Mouse (Mus musculus) heart, postnatal 4 days (tissue): ENCODE data around the gene Txlnb. TPM values are rescaled to one million over a fixed set of nuclear protein-coding genes. Genes with fewer than 3 reads are reported as not detected.
"Not testable (repeated sequence)": the region's sequence is repeated elsewhere in the genome, so short reads cannot be mapped to it uniquely, and the experiment has no call there.

Experiments
- DNase-seq: peaks from one replicate; pipeline ENCODE4 v3.0.0; 2021
- total RNA-seq, 2 experiments: library from RNA; stranded (reverse); gene quantifications; 2 replicates each; pipeline ENCODE4 v1.2.3; 2021

Gene Txlnb
- 10 to 100 TPM; 86.9 to 89.7 TPM for total RNA-seq

DNA sequence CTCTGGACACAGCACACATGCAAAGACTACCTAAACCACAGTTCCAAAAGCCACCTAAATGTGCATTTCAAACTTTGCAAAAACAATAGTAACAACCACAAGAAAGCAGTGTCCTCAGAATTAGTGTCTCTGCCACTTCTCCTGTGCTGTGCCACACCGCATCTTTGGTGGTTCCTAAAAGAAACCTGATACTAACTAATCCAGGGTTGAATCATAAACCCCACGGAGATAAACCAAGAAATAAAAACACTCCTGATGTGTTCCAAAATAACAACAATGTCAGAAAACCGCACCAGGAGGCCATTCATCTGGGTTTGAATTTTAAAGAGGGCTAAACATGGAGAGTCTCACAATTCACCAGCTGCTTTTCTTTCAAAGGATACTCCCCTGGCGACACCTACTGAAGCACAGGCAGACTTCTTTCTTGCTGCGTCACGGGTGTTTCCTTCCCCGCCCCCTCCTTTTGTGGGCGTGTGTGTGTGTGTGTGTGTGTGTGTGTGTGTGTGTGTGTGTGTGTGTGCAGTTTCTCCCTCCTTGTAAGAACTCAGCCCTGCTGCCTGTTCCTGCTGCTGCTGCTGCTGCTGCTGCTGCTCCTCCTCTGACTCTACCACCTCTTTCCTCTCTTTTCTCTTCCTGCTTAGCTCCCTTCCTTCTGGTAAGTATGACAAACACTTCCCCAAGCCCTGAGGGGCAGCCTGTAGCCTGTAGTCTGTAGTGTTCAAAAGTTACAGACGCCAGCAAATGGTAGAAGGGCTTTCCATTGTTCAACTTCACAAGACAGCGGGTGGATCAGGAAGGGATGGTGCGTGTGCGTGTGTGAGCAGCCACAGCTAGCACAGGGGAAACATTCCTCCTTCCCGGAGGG is at the start of gene Txlnb:
Gene Txlnb, plus strand, starts transcription at position 460 of the 865 bp plus-strand sequence.
- DNase-seq, result peak; percentile 75

DNA sequence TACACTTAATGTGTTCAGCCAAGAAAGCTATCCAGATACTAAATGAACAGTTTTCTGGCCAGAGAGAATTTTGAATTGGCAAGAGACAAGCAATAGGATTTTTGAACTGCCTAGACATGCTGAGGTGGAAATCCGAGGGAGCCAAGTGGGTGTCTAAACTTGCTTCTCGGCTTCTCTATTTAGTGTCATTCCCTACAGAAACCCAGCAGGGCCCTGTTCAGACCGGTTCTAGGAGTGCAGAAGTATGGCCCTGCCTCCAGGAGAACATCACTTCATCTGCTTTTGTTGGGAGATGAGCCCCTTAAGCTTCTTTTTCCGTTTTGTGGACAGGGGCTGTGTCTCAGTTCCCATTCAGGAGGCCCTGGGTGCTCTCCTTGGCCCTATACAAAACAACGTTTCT is 43.5 kb upstream of the Txlnb start:
- no peak for DNase-seq

GRCm38 (mm10) chr10:17759772-17760171 is 36.3 kb upstream of the Txlnb start:
- DNase-seq, result no peak

DNA sequence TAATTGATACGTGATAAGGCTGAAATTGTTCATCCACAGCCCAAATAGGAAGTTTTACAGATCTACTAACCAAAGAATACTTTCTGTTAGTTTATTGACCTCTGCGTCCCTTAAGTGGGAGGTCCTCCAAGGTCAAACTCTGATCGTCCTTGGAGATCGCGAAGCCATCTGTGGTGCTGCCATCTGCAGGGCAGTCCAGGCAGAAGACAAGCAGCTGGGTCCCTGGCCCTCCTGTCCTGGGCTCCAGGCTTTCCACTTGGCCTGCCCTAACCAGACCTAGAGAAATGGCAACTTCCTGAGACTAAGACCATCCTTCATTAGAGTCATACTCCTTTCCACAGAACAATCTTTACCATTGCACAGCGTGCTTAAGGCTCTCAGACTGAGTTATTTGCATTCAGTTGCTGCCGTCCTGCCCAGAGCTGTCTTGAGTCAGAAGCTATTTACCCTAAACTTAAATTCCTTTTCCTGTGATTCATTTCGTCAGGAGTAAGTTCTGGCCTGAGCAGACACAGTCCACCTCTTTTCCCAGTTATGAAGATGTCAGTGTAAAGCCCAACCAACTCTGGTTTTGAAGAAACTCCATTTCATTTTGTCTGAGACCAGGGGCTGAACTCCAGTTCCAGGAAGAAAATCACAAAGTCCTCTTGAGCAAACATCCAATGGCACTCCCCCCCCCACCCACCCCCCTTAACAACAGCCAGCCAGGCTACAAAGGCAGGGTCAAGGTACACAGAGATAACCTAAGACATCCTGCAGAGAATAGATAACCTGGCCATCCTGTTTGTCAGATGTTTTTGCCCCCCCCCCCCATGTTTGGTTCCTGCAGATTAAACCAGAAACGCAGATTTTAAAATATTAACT is 35.0 kb upstream of the Txlnb start:
- peak; percentile 8 for DNase-seq

DNA sequence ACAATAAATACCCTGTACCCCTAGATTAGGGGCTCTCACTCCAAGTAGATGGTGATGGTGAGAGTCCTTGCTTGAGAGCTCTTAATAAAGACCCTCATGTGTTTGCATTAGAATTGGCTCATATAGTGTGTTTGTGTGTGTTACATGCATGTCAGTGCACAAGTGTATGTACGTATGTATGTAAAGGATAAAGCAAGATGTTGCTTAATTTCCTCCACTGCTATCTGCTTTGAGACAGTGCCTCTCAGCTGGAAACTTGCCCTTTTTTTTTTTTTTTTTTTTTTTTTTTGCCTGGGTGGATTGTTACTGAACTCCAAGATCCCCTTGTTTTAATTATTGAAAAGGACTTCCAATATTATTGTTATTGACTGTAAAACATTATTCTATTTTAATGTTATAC is 34.4 kb upstream of the Txlnb start:
- no peak for DNase-seq

- no peak for DNase-seq
Measured at GRCm38 (mm10) chr10:17762946-17763345, 33.1 kb upstream of the Txlnb start.

GRCm38 (mm10) chr10:17769856-17770255 is 26.2 kb upstream of the Txlnb start:
- DNase-seq, result no peak

DNA sequence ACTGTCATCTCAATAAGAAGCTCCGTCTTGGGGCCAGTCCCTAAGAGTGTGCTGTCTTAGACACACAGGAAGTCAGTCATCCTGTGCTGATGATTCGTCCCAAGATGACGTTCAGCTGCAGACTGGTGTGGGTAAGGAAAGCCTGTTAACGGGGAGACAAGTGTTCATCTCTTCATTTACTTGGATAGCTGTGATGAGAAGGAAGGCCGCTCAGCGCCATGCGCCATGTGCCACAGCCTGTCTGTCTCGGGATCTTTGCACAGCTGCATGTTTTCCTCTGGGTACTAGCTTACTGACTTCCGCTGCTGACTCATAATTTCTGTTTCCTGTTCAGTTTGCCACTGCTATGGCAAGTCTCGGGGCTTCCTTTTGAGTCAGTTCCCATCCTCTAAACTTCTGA is 23.7 kb upstream of the Txlnb start:
- DNase-seq, result no peak

DNA sequence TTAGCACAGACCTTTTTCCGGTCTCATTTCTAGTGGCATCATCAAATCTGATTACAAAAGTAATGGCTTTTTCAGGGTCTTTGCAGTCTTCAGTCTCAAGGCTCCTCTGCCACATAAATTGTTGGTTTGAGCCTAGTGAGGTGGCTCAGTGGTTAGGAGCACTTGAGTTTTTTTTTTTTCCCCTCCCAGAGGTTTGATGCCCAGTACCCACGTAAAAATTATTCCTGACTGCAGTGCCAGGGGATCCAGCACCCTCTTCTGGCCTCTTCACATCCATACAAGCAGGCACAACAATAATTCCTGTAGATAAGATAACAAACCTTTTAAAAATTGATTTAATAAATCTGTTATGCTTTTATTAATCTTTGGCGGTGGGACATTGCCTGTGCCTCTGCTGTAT is 21.7 kb upstream of the Txlnb start:
- DNase-seq, result no peak

DNA sequence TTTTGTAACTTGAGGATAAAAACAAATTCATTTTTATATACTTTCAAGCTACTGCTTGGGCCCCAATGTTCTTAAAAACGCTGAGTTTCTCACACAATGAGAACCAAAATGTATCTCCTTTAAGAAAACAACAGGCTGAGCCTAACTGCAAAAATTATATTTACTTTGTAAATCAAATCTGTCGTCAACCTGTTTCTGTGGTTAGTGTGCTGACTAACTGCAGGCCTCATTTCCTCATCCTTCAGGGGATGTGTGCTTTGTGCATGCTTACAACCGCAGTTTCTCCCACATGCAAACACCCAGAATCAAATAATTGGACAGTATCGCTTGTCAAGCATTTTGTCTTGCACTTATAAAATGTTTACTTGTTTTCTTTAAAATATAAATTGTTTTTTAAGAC is 20.9 kb upstream of the Txlnb start:
- no peak for DNase-seq

GRCm38 (mm10) chr10:17776684-17777083 is 19.3 kb upstream of the Txlnb start:
- not testable (repeated sequence) for DNase-seq

DNA sequence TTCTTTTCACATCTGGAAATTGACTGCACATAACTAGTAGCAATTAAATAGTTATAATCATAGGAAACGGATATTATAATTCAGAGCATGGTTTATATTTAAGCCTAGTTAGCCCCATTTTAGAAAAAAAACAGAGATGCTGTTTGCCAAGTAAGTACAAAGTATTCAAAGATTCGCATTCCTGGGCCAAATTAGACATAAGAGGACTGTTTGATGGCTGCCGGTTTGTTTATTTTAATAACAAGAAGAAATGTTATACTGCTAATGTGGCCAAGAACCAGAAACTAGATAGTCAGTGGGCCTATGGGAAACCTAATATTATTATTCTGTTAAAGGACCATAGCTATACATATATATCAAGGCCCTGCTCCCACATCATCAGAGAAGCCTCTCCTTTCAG is 9.3 kb upstream of the Txlnb start:
- DNase-seq, result no peak

GRCm38 (mm10) chr10:17787938-17788337 is 8.1 kb upstream of the Txlnb start:
- DNase-seq, result no peak

GRCm38 (mm10) chr10:17788347-17788746 is 7.7 kb upstream of the Txlnb start:
- no peak for DNase-seq

DNA sequence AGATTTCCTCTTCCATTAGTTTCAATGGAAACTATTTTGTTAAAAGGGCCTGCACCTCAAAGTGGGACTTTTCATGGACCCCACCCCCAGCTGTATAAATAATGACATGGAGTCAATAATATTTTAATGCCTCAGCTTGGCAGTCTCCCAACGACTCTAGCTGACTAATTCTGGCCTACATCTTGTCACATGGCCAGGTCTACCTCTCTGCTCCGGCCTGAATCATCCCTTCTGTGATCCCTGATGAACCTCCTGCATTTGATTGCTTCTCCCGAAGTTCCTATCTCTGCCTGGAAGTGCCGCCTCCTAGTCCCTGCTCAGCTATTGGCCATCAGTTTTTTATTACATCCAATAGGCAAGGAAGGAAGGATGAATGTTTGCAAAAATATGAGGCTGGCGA is 2.1 kb upstream of the Txlnb start:
- peak; percentile 46 for DNase-seq

- no peak for DNase-seq
Measured at GRCm38 (mm10) chr10:17794443-17794842, 1.6 kb upstream of the Txlnb start.

DNA sequence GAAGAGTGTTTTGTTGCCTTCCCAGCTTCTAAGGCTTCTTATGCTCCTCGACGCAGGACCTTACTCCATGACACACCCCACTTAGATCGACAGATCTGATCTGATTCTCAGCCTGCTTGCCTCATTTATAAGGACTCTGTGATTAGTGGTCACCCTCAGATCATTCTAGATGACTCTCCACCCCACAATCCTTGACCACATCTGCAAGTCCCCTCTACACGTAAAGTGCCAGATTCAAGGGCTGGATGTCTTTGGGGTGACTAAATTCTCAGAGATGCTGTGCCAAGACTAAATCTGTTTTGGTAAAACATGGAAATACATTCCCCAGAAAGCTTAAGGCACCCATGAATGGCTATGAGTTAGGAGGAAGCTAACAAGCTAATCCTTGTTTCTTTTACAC is 799 bp upstream of the Txlnb start:
- no peak for DNase-seq

DNA sequence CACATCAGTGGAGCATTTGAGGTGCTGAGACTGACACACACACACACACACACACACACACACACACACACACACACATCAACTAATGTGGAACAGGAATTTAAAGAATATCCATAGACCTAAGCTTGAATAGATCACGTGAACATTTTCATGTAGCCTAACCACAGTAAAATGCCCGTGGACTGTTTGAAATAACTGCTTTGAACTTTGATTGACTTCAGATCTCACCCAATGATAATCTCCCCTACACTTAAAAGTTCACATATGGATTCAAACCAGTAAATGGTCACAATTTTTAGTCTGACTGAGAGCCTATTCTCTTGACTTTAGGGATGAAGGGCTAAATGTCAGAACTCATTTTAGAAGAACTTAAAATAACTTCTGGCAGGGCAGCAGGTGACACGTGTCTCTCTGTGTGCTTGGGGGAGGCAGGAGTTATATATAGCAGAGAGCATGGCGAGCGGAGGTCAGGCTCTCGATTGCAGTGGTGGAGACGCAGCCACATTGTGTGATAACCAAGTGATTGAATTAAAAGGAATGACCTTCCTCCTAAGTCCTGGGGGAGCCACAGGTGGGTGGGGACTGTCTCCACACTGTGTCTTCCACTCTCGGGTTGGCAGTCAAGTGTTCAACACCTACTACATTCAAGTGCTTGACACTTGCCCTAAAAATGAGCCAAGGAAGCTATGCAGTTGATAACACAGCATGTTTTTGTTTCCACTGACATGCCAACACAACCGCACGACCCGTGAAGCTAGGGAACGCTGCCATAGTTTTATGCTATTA is 1.0 kb downstream of the Txlnb start:
- DNase-seq, result peak; percentile 72

- DNase-seq, result no peak
Measured at GRCm38 (mm10) chr10:17797681-17798080, 1.7 kb downstream of the Txlnb start.

- no peak for DNase-seq
Measured at GRCm38 (mm10) chr10:17801788-17802187, 5.8 kb downstream of the Txlnb start.

GRCm38 (mm10) chr10:17808526-17808925 is 12.5 kb downstream of the Txlnb start:
- DNase-seq, result no peak

DNA sequence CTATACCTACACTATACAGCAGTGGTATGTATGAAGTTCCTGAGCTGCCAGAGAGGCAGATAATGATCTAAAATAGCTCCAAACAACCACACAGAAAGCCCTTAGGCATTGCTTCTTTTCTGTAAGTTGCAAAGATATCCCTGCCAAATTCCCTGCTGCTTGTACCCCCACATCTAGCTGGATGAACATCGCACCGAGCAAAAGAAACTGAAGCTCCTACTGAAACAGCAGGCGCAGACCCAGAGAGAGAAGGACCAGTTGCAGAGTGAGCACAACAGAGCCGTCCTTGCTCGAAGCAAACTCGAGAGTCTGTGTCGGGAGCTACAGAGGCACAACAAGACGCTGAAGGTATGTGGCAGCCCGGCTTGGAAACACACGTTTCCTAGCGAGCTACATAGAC is 19.0 kb downstream of the Txlnb start:
- DNase-seq, result no peak

GRCm38 (mm10) chr10:17820422-17820821 is 24.4 kb downstream of the Txlnb start:
- not testable (repeated sequence) for DNase-seq
